Mouse (Mus musculus) liver, postnatal 0 days (tissue): Measurements from ENCODE around the gene Triap1.

Source experiments
- CTCF ChIP-seq: sonication (generic); IDR thresholded peaks from 2 replicates; pipeline ENCODE4 v1.5.1; 2016; ENCODE audit warnings: antibody characterized with exemption, low read depth
- EP300 ChIP-seq: IDR thresholded peaks from 2 replicates; pipeline ENCODE4 v1.6.1; 2016; ENCODE audit warnings: antibody characterized with exemption, low read depth, mild to moderate bottlenecking

DNA sequence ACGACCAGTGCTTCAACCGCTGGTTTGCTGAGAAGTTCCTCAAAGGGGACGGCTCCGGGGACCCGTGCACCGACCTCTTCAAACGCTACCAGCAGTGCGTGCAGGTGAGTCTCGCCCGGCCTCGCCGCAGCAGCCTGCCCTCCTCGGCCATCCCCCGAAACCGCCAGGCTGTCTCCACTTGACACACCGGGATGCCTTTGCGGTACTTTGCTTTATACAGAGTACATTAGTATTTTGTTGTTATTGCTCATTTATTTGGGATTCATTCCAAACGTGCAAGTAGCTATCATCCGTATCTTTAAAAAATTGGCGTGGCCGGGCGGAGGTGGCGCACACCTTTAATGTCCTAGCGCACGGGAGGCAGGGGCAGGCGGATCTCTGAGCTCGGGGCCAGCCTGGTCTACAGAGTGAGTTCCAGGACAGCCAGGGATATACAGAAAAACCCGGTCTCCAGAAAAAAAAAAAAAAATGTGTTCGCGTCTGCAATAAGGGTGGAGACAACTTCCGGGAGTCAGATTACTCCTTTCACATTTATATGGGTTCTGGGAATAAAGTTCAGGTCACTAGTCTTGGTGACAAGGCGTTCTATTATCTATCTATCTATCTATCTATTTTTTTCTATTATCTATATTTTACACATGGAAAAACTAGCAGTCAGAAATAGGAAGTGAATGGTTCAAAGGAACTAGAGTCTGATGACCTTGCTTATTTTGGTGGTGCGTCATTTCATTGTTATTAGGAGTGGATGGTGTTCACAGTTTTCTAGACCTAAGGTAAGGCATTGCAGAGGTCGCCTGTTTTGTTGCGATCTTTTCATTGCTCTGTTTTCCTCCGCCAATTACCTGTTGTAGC lies 515 bp downstream of the Triap1 start:
- TF ChIP-seq CTCF (no peak), EP300 (no peak)
